Mouse (Mus musculus) ES-Bruce4 (cell line): Measurements from ENCODE around the gene Gimap5.

ENCODE experiments used
- CTCF ChIP-seq: IDR thresholded peaks from one replicate; pipeline ENCODE4 v1.8.1; 2011; ENCODE audit warnings: low read depth, low read length
- POLR2A ChIP-seq: IDR thresholded peaks from one replicate; pipeline ENCODE4 v1.8.1; 2011; ENCODE audit warnings: low read length; ENCODE audit not compliant: insufficient read depth

DNA sequence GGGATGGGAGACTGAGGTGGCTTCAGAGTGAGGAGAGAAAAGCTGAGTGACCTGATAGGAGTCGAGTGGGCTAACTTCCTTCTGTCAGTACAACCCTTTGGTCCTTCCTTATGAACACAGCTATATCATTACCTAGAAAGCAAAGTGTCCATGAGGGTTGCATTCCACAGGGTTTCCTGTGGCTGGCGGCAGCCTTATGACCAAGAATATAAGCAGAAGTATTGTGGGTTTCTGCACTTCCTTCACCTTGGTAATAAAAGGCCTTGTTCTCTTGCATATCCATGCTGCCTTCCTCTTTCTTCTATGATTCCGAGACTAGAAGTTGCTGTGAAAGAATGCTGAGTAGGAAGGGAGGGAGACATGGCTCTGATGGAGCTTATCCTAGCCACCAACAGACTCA, 47.1 kb upstream of the Gimap5 start:
- TF ChIP-seq CTCF (no peak), POLR2A (no peak)
